Mouse (Mus musculus) liver, embryonic 11.5 days (tissue): Measurements from ENCODE around the gene Ppp1r27. TPM values are rescaled to one million over a fixed set of nuclear protein-coding genes. Genes with fewer than 3 reads are reported as not detected.

Source experiments
- ATAC-seq: fragments of 200-750 bp; cut with Nextera tagmentation; replicated peaks from 2 replicates; pipeline ENCODE4 v1.8.0; 2017; ENCODE audit warnings: moderate number of reproducible peaks, mild to moderate bottlenecking, moderate TSS enrichment, moderate library complexity; ENCODE audit not compliant: low FRiP score
- DNase-seq: peaks from one replicate; pipeline ENCODE4 v3.0.0-alpha.2; 2017; ENCODE audit warnings: low spot score
- H3K27ac ChIP-seq: fragments of 300-500 bp; sonication (generic); 2 replicates; pipeline ENCODE4 v1.5.1; 2014; ENCODE audit warnings: mild to moderate bottlenecking, low read depth, low read length, control low read depth
- H3K27me3 ChIP-seq: fragments of 300-500 bp; sonication (generic); replicated peaks from 2 replicates; pipeline ENCODE4 v1.6.1; 2014; ENCODE audit warnings: low read length, mixed read lengths; ENCODE audit not compliant: control insufficient read depth, insufficient read depth
- H3K36me3 ChIP-seq: fragments of 300-500 bp; sonication (generic); 2 replicates; pipeline ENCODE4 v1.6.1; 2014; ENCODE audit warnings: mild to moderate bottlenecking, low read length, moderate library complexity, mixed read lengths; ENCODE audit not compliant: control insufficient read depth, insufficient read depth
- H3K4me1 ChIP-seq: fragments of 300-500 bp; sonication (generic); replicated peaks from 2 replicates; pipeline ENCODE4 v1.6.1; 2014; ENCODE audit warnings: low read length, mixed read lengths; ENCODE audit not compliant: control insufficient read depth, insufficient read depth
- H3K4me2 ChIP-seq: fragments of 300-500 bp; sonication (generic); 2 replicates; pipeline ENCODE4 v1.6.1; 2014; ENCODE audit warnings: mild to moderate bottlenecking, control low read depth, moderate library complexity
- H3K4me3 ChIP-seq: fragments of 300-500 bp; sonication (generic); 2 replicates; pipeline ENCODE4 v1.5.1; 2014; ENCODE audit warnings: low read depth, low read length, control low read depth
- H3K9ac ChIP-seq: fragments of 300-500 bp; sonication (generic); 2 replicates; pipeline ENCODE4 v1.6.1; 2014; ENCODE audit warnings: low read depth, low read length, control low read depth
- H3K9me3 ChIP-seq: fragments of 300-500 bp; sonication (generic); 2 replicates; pipeline ENCODE4 v1.6.1; 2016; ENCODE audit warnings: low read length, inconsistent platforms, mixed read lengths; ENCODE audit not compliant: control insufficient read depth
- WGBS: fragments of 180-500 bp; shearing (Covaris S2); extraction: QIAGEN DNeasy Blood & Tissue Kit; methylation state at CpG from one replicate; pipeline ENCODE4 v1.1.7; 2014; 5-methylcytosine and 5-hydroxymethylcytosine counted together
- polyA plus RNA-seq: library from polyadenylated mRNA; unstranded; fragments of >200 nt; fragmentation: Nextera tagmentation; extraction: Ambion mirVana; gene quantifications from 2 replicates; pipeline ENCODE4 v1.2.1, GENCODE M21; 2014

The Ppp1r27 gene
- polyA plus RNA-seq, 1 experiment from 2014 or later, result not detected

DNA sequence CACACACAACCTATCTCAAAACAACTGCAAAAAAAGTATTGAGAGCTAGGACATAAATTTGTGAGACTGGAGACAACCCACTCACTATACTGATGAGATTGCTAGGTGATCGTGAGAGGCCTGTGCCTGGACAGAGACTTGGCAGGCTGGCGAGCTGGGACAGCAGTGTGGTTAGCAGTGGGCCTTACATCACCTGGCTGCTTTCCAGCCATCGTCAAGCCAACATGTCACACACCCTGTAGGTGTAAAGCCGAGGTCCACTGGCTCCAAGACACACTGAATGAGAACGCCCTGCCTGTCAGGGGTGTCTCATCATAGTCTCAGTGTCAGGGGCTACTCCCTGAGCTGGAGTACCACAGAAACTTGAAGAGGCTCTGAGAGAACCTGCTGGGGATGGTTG, 1.8 kb upstream of the Ppp1r27 start:
- no peaks in the 10 kb centered on the region for H3K9me3 ChIP-seq
- no peaks in the 10 kb centered on the region for H3K36me3 ChIP-seq
- no peaks in the 10 kb centered on the region for H3K27me3 ChIP-seq
- DNase-seq (no peak), ATAC-seq (no peak)
- H3K9ac ChIP-seq, result no peak overlapping the region
- peaks cover 20% of the 10 kb centered on the region for H3K4me1 ChIP-seq
- H3K27ac ChIP-seq, result no peak overlapping the region
- H3K4me2 ChIP-seq, result no peak overlapping the region
- 73% methylated on average over 5 of the region's 5 CpGs for WGBS
- H3K4me3 ChIP-seq, result no peak overlapping the region

DNA sequence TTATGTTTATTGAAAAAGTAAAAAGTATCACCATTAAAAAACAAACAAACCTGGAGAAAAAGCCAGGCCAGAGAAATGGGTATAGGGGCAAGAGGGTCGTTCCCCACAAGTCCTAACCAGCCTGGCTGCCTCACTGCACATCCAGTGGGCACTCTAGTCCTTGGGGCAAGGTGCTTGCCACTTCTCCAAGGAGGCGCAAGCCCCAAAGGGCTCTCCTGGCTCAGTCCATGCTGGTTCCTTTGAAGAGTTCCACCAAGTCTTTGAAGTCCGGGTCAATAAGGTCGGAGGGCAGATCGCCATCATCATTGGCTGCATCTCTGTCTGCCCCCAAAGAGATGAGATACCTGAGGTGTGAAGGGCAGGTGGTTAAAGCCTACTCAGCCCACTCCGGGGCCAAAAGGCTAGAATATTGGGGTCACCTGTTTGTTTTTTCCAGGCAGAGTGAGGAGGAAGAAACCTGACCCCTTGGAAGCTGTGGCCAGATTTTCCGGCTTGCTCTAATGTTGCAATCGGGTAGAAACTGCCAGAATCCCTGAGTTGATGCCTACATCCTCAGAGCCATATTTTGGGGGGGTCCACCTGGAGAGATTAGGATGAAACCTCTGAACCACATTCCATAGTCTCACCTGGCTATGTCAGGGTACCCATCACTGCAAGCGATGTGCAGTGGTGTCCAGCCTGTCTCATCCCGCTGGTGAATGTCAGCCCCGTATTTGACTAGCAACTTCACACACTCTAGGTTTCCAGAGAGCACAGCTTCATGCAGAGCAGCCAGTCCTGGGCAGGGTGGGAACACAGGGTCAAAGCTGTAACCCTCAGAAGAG, 734 bp downstream of the Ppp1r27 start:
- WGBS, result 64% methylated on average over 11 of the region's 11 CpGs
- no peaks in the 10 kb centered on the region for H3K9me3 ChIP-seq
- peak overlapping the region; percentile 97 for H3K9ac ChIP-seq
- no peaks in the 10 kb centered on the region for H3K36me3 ChIP-seq
- H3K4me3 ChIP-seq, result peak overlapping the region; percentile 96
- ATAC-seq (no peak), DNase-seq (no peak)
- peak overlapping the region; percentile 98 for H3K27ac ChIP-seq
- H3K4me2 ChIP-seq, result peak overlapping the region; percentile 94
- peaks cover 23% of the 10 kb centered on the region for H3K4me1 ChIP-seq
- H3K27me3 ChIP-seq, result no peaks in the 10 kb centered on the region

DNA sequence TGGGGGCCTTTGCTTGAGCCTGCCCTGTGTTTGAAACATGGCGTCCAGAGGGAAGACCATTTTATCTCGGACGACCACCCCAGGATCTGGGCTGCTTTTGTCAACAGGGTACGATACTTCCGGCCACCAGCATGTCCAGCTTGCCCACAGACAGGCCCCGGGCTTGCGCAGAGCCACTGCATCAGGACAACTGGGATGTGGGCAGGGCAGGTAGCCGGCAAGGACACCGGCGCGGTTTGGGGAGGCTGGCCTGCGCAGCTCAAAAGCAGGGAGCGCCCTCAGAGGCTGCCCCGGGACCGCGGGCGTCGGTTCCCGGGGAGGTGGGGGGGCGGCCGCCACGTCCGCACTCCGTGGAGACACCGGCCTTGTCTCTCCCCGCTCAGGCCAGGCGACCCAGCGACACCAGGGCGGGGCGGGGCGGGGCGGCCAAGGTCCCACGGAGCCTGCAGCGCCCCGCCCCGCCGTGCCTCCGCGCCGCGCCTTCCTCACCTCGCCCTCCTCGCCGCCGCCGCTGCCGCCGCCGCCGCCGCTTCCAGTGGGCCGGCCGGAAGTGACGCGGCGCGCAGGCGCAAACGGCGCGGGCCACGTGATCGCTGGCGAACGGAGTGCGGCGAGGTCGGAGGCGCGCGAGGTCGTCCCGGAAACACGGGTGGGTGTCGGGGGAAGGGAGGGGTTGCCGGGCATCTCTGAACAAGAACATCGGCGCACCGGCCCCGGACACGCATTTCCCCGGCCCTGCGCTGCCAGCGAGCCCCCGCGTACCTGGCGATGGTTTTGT, 1.6 kb downstream of the Ppp1r27 start, which contains the start of gene Mcrip1:
Gene Mcrip1, minus strand, starts transcription at position 560 of the 778 bp plus-strand sequence.
- peak within 1 kb of the TSS; percentile 96 for H3K4me3 ChIP-seq
- ATAC-seq, result peak; percentile 88
- DNase-seq, result peak; percentile 87
- 1% methylated on average over 81 of the region's 87 CpGs for WGBS
- peak within 1 kb of the TSS; percentile 98 for H3K27ac ChIP-seq
- no peaks in the 10 kb centered on the region for H3K27me3 ChIP-seq
- H3K4me1 ChIP-seq, result peaks cover 23% of the 10 kb centered on the region
- H3K36me3 ChIP-seq, result peaks cover 5% of the 10 kb centered on the region
- H3K4me2 ChIP-seq, result peak within 1 kb of the TSS; percentile 94
- no peaks in the 10 kb centered on the region for H3K9me3 ChIP-seq
- H3K9ac ChIP-seq, result peak within 1 kb of the TSS; percentile 97

DNA sequence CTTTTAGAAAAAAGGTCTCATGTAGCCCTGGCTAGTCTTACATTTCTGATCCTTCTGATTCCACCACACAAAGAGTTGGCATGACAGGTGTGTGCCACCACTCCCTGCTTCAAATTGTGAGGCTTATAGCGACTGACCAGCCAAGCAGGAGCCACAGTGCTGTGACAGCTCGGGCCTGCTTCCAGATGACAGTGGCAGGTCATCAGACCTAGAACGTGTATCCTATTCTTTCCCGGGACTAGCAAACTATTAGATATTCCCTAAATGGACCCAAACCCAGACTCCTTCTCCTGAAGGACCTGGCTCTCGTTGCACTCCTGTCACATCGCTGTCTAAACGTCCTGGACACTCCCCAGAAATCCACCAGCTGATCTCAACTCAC, 2.2 kb downstream of the Ppp1r27 start:
- peak overlapping the region; percentile 94 for H3K4me2 ChIP-seq
- no peaks in the 10 kb centered on the region for H3K9me3 ChIP-seq
- peaks cover 23% of the 10 kb centered on the region for H3K4me1 ChIP-seq
- WGBS, result 19% methylated on average over 7 of the region's 7 CpGs
- no peaks in the 10 kb centered on the region for H3K27me3 ChIP-seq
- peaks cover 10% of the 10 kb centered on the region for H3K36me3 ChIP-seq
- no peak for DNase-seq
- H3K9ac ChIP-seq, result peak overlapping the region; percentile 97
- peak overlapping the region; percentile 98 for H3K27ac ChIP-seq
- H3K4me3 ChIP-seq, result peak overlapping the region; percentile 96
- ATAC-seq, result no peak

DNA sequence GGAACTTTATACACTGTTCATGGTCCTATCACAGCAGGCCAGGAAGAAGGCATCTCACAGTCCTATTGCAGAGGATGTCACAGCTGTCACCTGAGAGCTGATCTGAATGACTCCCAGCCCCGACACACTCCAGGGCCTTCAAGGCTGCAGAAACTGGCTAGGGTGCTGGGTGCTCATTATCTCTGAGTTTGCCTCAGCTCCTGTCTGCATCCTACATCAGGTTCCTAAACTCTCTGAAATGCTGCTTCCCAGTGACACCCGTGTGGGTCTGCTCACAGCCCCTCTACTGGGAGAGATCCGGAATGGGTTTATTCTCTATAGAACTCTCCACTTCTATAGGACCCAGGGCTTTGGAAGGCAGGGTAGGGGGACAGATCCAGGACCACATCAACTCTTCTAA, 2.7 kb downstream of the Ppp1r27 start:
- peak overlapping the region; percentile 96 for H3K4me3 ChIP-seq
- no peak for DNase-seq
- H3K4me2 ChIP-seq, result peak overlapping the region; percentile 94
- ATAC-seq, result no peak
- H3K9ac ChIP-seq, result peak overlapping the region; percentile 97
- H3K36me3 ChIP-seq, result peaks cover 14% of the 10 kb centered on the region
- H3K27me3 ChIP-seq, result no peaks in the 10 kb centered on the region
- WGBS, result 74% methylated on average over 3 of the region's 3 CpGs
- H3K27ac ChIP-seq, result peak overlapping the region; percentile 98; the same call in 1 of the 2 replicates
- no peaks in the 10 kb centered on the region for H3K9me3 ChIP-seq
- H3K4me1 ChIP-seq, result peaks cover 23% of the 10 kb centered on the region

DNA sequence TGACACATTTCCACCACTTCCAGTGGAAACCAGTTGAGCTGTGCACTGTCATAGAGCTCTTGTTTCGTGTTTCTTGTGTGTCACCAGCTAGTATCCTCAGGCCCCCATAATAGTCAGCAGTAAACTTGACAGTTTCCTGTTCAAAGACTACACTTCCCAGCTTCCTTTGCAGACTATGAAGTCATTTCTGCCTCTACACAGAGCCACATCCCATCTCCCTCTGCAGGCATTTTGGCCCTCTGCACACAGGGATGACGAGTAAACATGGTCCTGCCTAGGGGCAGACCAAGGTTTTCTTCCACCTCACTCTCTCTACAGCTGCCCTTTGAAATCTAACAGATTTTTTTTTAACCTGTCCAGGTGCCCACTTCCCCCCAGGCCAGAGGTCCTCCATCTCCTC, 3.5 kb downstream of the Ppp1r27 start:
- Histone ChIP-seq H3K4me3 (no peak overlapping the region), H3K9me3 (no peaks in the 10 kb centered on the region), H3K36me3 (peaks cover 15% of the 10 kb centered on the region), H3K4me2 (no peak overlapping the region; the same call in 1 of the 2 replicates), H3K27ac (no peak overlapping the region; the same call in 1 of the 2 replicates), H3K4me1 (peaks cover 23% of the 10 kb centered on the region), H3K27me3 (no peaks in the 10 kb centered on the region), H3K9ac (no peak overlapping the region)
- DNase-seq, result no peak
- 54% methylated on average over 2 of the region's 2 CpGs for WGBS
- no peak for ATAC-seq

DNA sequence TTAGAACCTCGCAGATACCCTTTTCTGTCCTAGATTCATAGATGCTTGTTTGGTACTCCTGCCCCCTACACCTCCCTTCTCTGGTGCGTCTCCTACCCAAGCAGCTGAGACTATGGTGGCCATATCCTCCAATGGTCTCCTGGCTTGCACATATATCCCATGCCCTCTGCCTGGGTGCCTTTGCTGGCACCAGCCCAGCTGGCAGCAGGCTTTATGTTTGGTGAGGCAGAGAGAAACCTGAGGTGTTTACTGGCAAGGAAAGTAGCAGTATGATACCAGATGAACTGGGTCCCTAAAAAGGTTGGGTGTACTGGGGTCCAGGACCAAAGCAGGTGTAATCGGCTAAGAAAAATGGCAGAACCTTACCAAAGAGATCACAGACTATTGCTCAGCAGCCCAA, 5.0 kb downstream of the Ppp1r27 start:
- no peak overlapping the region for H3K9ac ChIP-seq

DNA sequence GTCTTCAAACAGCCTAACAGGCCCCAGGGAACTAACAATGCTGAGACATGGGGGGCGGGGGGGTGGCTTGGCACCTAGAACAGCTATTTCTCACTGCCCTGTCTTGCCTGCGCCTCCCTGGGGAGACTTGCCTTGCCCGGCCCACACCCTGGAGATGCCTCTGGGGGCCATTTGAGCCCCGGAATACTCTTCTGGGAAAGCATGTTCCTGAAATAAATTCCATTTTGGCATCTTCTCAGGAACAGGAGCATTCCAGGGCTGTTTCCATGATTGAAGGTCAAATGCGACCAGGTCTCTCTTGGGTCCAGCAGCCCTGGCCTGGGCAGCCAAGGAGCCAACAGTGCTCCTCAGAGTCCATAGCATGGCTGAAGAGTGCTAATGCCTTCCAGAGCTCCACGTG, 8.6 kb downstream of the Ppp1r27 start:
- DNase-seq, result no peak
- Histone ChIP-seq H3K4me3 (no peak overlapping the region), H3K4me1 (peaks cover 13% of the 10 kb centered on the region), H3K4me2 (no peak overlapping the region), H3K9me3 (no peaks in the 10 kb centered on the region), H3K36me3 (peaks cover 19% of the 10 kb centered on the region), H3K27me3 (no peaks in the 10 kb centered on the region; the same call in 1 of the 2 replicates), H3K27ac (no peak overlapping the region), H3K9ac (no peak overlapping the region)
- 83% methylated on average over 6 of the region's 6 CpGs for WGBS
- no peak for ATAC-seq

More for the DNA sequence above, 5.0 kb downstream of the Ppp1r27 start:
- Histone ChIP-seq H3K27ac (no peak overlapping the region), H3K4me3 (no peak overlapping the region), H3K27me3 (no peaks in the 10 kb centered on the region), H3K9me3 (no peaks in the 10 kb centered on the region), H3K4me1 (peaks cover 23% of the 10 kb centered on the region), H3K36me3 (peaks cover 19% of the 10 kb centered on the region), H3K4me2 (no peak overlapping the region)
- ATAC-seq (no peak), DNase-seq (no peak)
- WGBS, result 94% methylated on average over 3 of the region's 3 CpGs
